Mouse (Mus musculus) heart, adult 2 months (tissue): ENCODE measurements around the gene Acvr1. TPM values are rescaled to one million over a fixed set of nuclear protein-coding genes. Genes with fewer than 3 reads are reported as not detected.

Experiments
- DNase-seq, 2 experiments: peaks; one replicate each; pipeline ENCODE4 v3.0.0; 2021
- H3K27ac ChIP-seq: fragments of 200-600 bp; 2 replicates; pipeline ENCODE4 v1.8.1; 2022
- H3K27me3 ChIP-seq: fragments of 200-500 bp; 2 replicates; pipeline ENCODE4 v1.6.1; 2012; ENCODE audit warnings: mild to moderate bottlenecking, low read length, inconsistent platforms, mixed read lengths; ENCODE audit not compliant: control insufficient read depth, insufficient read depth
- H3K36me3 ChIP-seq: fragments of 200-500 bp; 2 replicates; pipeline ENCODE4 v1.6.1; 2012; ENCODE audit warnings: low read length, inconsistent platforms; ENCODE audit not compliant: control insufficient read depth, insufficient read depth
- H3K4me1 ChIP-seq: fragments of 200-500 bp; 2 replicates; pipeline ENCODE4 v1.6.1; 2011; ENCODE audit warnings: low read length; ENCODE audit not compliant: control insufficient read depth, insufficient read depth
- H3K4me3 ChIP-seq: fragments of 200-600 bp; 2 replicates; pipeline ENCODE4 v1.8.1; 2022
- H3K79me2 ChIP-seq: fragments of 200-500 bp; replicated peaks from 2 replicates; pipeline ENCODE4 v1.6.1; 2012; ENCODE audit warnings: mild to moderate bottlenecking, inconsistent platforms, low read length, moderate library complexity, mixed read lengths; ENCODE audit not compliant: control insufficient read depth, insufficient read depth
- H3K9ac ChIP-seq: fragments of 200-500 bp; 2 replicates; pipeline ENCODE4 v1.6.1; 2012; ENCODE audit warnings: low read depth, mild to moderate bottlenecking, control low read depth, inconsistent platforms, low read length, mixed read lengths
- CTCF ChIP-seq: fragments of 200-600 bp; IDR thresholded peaks from 2 replicates; pipeline ENCODE4 v1.8.1; 2022; ENCODE audit warnings: antibody characterized with exemption, mild to moderate bottlenecking, moderate library complexity
- EP300 ChIP-seq: fragments of 200-500 bp; IDR thresholded peaks from 2 replicates; pipeline ENCODE4 v1.6.1; 2011; ENCODE audit warnings: low read depth, low read length, control low read depth; ENCODE audit not compliant: insufficient read depth
- POLR2A ChIP-seq: fragments of 200-500 bp; IDR thresholded peaks from 2 replicates; pipeline ENCODE4 v1.6.1; 2011; ENCODE audit warnings: mild to moderate bottlenecking, low read depth, low read length, control low read depth; ENCODE audit not compliant: insufficient read depth
- WGBS: fragments of 180-500 bp; shearing (Covaris S2); methylation state at CpG from one replicate; pipeline ENCODE4 v1.1.7; 2018; 5-methylcytosine and 5-hydroxymethylcytosine counted together
- intact Hi-C: fragments of 180-260 bp; cut with DNase I; formaldehyde crosslinking; loops from one replicate; pipeline ENCODE4 v1.15.1; 2025
- polyA plus RNA-seq: library from polyadenylated mRNA; depleted of rRNA; stranded (reverse); fragments of >200 nt; gene quantifications from 2 replicates; pipeline ENCODE4 v1.2.3, GENCODE M21; 2012
- total RNA-seq, 2 experiments: library from RNA; stranded (reverse); gene quantifications; 2 replicates each; pipeline ENCODE4 v1.2.3; 2021

Acvr1 gene
- total and polyA plus RNA-seq, 3 experiments = 7.4 to 15.7 (median 14.6) TPM

DNA sequence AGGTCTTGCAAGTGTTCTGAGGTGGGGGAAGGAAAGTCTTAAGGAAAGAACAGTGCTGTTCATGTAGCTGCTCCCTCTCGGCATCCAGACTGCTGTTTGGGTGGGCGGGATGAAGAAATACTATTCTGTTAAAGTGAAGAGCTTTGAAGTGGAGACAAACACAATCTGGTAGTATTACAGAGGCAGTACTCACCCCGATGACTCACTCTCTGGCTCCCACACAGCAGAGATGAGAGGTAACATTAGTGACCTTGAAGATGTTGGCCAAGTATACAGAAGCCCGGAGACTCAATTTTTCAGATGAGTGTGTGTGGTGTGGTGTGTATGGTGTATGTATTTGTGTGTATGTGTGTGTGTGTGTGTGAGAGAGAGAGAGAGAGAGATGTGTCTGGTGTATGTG, 22.7 kb upstream of the Acvr1 start:
- Histone ChIP-seq H3K79me2 (0 out of 2 replicates have a peak, but pooled peaks cover 2% of the 10 kb centered on the region), H3K4me1 (peaks cover 1% of the 10 kb centered on the region; the same call in 1 of the 2 replicates), H3K4me3 (no peak overlapping the region), H3K27ac (no peak overlapping the region), H3K27me3 (no peaks in the 10 kb centered on the region), H3K36me3 (peaks cover 2% of the 10 kb centered on the region; the same call in 1 of the 2 replicates), H3K9ac (no peak overlapping the region)
- TF ChIP-seq POLR2A (no peak), CTCF (no peak), EP300 (no peak)
- WGBS = 33% methylated on average over 4 of the region's 4 CpGs
- intact Hi-C loops = no loop called here
- DNase-seq = no peak

DNA sequence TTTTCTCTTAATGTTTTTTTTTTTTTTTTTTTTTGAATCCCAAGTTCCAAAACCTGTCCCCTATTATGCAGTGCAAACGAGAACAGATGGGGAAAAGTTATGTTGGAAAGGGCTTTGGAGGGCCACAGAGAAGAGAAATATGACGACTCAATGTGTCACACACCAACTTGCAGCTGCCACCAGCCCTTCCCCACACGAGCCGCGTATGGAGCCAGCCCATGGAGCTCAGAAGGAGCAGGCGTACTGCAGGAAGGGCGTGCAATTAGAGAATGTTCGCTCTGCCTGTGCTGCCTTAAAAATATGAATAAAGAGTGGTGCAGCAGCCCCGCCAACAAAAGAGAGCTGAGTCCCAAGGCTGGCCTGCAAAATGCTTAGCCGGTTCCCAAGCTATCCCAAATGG, 19.4 kb upstream of the Acvr1 start:
- Histone ChIP-seq H3K9ac (no peak overlapping the region), H3K4me3 (no peak overlapping the region), H3K27ac (no peak overlapping the region), H3K79me2 (0 out of 2 replicates have a peak, but pooled peaks cover 2% of the 10 kb centered on the region), H3K4me1 (no peaks in the 10 kb centered on the region), H3K27me3 (no peaks in the 10 kb centered on the region), H3K36me3 (no peaks in the 10 kb centered on the region)
- TF ChIP-seq POLR2A (no peak), EP300 (no peak), CTCF (no peak)
- intact Hi-C loops = no loop called here
- 80% methylated on average over 10 of the region's 10 CpGs for WGBS
- DNase-seq = no peak

DNA sequence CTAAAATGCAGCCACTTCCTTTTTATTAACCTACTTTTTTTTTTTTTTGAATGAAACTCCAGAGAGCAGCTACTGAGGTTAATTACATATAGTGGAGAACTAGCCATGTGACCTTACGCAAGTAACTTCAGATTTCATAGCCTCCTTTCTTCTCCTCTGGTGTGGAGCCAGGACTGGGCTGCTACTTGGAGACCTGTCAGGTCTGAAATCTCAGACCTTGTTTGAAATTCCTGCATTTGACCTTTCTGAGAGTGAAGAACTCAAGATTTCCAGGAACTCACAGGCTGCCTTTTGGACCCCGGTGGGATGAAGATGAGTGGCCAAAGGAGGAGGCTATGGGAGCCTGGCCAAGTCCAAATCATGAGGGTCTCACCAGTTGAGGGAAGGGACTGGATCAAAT, 7.2 kb upstream of the Acvr1 start:
- WGBS = 70% methylated on average over 2 of the region's 2 CpGs
- no peak overlapping the region for H3K27ac ChIP-seq
- TF ChIP-seq POLR2A = no peak
- no peak for TF ChIP-seq CTCF
- TF ChIP-seq EP300 = no peak
- DNase-seq = no peak
- intact Hi-C loops = no loop called here
- no peak overlapping the region for H3K4me3 ChIP-seq
- H3K27me3 ChIP-seq = no peaks in the 10 kb centered on the region
- H3K4me1 ChIP-seq = no peaks in the 10 kb centered on the region
- H3K36me3 ChIP-seq = no peaks in the 10 kb centered on the region
- H3K79me2 ChIP-seq = peaks cover 3% of the 10 kb centered on the region
- H3K9ac ChIP-seq = no peak overlapping the region

DNA sequence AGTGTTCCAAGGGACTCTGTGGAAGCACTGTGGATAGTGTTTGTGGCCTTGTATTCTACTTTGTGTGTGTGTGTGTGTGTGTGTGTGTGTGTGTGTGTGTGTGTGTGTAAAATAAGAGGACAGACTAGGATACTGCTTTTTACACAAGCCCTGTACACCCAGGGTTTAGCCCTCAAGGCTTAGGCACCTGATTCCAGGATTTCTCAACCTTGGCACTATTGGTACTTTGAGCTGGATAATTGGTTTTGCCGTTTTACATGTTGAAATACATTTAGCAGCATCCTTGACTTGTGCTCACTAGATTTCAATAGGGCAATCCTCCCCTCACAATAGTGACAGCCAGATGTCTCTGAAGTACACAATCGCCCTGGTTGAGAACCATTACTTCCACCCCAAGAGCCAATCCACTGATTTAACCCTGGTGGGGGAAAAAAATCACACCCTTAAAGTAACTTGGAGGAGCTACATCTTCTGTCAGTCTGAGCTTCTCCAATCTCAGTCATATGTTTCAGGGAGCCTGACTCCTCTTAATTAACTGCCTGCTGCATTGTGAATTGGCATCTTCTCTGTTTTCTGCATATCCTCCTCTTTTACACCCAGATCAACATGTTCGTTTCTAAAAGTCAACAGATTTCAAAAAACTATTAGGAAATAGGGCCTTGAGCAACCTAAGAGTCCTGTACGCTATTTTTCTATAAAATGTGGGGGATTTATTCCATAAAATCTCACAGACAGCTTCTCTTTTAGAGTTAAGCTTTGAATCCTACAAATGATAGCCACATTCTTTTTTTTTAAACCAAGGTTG, 2.1 kb upstream of the Acvr1 start:
- peaks cover 9% of the 10 kb centered on the region for H3K79me2 ChIP-seq
- H3K27ac ChIP-seq = no peak overlapping the region; the same call in 1 of the 2 replicates
- peaks cover 10% of the 10 kb centered on the region for H3K4me1 ChIP-seq
- 70% methylated on average over 4 of the region's 4 CpGs for WGBS
- H3K27me3 ChIP-seq = no peaks in the 10 kb centered on the region
- H3K9ac ChIP-seq = no peak overlapping the region
- TF ChIP-seq POLR2A = no peak
- no peak for TF ChIP-seq EP300
- TF ChIP-seq CTCF = peak; percentile 8; the same call in 1 of the 2 replicates
- no peak overlapping the region for H3K4me3 ChIP-seq
- intact Hi-C loops = loop anchor here (5.0 kb wide), 1 partner anchor 98 kb away; no protein-coding TSS in a partner anchor
- no peaks in the 10 kb centered on the region for H3K36me3 ChIP-seq
- DNase-seq = no peak

DNA sequence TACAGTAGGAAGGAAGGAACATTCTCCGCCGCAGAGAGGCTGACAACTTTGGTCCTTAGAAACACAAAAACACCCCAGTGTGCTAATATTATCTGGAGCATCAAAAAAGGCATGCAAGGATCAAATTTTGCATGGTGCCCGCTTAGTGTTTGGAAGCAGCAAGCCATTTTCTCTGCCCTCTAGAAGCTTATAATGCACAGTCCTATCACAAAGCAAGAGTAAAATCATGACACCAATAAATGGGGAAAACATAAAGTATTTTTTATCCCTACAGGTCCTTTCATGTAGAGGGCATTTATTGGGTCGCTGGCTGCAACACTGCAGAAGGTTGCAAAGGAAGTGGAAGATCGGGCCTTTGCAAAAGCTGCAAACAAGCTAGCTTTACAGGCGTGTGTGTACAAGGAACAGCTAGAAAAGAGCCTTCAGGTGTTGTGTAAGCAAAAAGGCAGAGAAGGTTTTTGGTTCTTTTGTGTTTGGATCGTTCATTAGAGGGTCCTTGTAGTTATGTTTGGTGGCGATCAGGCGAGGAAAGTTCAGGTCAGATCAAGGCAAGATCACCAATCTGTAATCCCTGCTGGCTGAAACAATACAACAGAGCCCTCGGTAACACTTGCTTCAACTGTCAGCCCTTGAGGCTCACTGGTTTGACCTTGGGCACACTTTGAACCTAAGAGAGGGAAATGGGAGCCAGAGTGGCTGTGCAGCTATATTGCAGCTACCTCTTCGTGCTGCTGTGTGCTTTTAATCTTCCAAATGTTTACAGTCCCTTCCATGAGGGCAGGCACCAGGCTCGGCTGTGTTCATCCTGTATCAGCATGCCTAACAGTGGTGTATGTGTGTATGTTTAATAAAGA, 1.1 kb upstream of the Acvr1 start:
- Histone ChIP-seq H3K4me1 (peaks cover 10% of the 10 kb centered on the region), H3K9ac (peak overlapping the region; percentile 13; the same call in 1 of the 2 replicates), H3K27ac (peak overlapping the region; percentile 91), H3K27me3 (no peaks in the 10 kb centered on the region), H3K79me2 (peaks cover 10% of the 10 kb centered on the region), H3K4me3 (peak overlapping the region; percentile 77), H3K36me3 (no peaks in the 10 kb centered on the region)
- TF ChIP-seq POLR2A (no peak), EP300 (no peak)
- DNase-seq = peak in 1 of 2 experiments; percentile 10
- intact Hi-C loops = loop anchor here (1.0 to 5.0 kb wide), 4 partner anchors 35 to 99 kb away; no protein-coding TSS in a partner anchor
- 8% methylated on average over 12 of the region's 12 CpGs for WGBS
